Mouse (Mus musculus) erythroblast, embryonic 14.5 days (primary cell): ENCODE results near the gene Naa10.

Source experiments
- GATA1 ChIP-seq: IDR thresholded peaks from 2 replicates; pipeline ENCODE4 v1.6.1; 2012; ENCODE audit warnings: low read length, inconsistent platforms, mixed read lengths
- TAL1 ChIP-seq: IDR thresholded peaks from 3 replicates; pipeline ENCODE4 v1.6.1; 2012; ENCODE audit warnings: low read length, inconsistent platforms, mixed read lengths

- TF ChIP-seq GATA1 (no peak), TAL1 (no peak)
Observed at GRCm38 (mm10) chrX:73954988-73955387, 33.2 kb upstream of the Naa10 start.
